Comparison of ENCODE assay signal across 9 mouse cellular contexts in genomic region chr15:36705990-36706389, GRCm38 (mm10).
DNase-seq lines count a peak whose midpoint lies in the region; ATAC-seq and TF ChIP-seq lines count a peak whose summit lies in the region.
"Had no signal": no experiment of that assay in that cellular context is flagged by ENCODE, and none has a peak within 500 bp of the region (broad histone marks: within the 10 kb centered on the region; RNA-seq: fewer than 3 reads in every experiment).

No protein-coding gene starts in this region.

- TF ChIP-seq EP300 in liver, postnatal 0 days (IDR thresholded peaks at IDR 0.05; ENCODE audit: low read depth): no peak

- H3K4me1 ChIP-seq in heart, embryonic 10.5 days: peaks cover 6% of the 10 kb centered on the region; the same call in 1 of the 2 replicates
- H3K4me1 ChIP-seq in heart, embryonic 11.5 days (ENCODE audit: control insufficient read depth, insufficient read depth, low read length): no peaks in the 10 kb centered on the region
- no peaks in the 10 kb centered on the region for H3K4me1 ChIP-seq in embryonic facial prominence, embryonic 11.5 days (ENCODE audit: control insufficient read depth, insufficient read depth, low read length)
- H3K4me1 ChIP-seq in liver, postnatal 0 days (ENCODE audit: insufficient read depth): peaks cover 5% of the 10 kb centered on the region; the same call in 1 of the 2 replicates
- H3K4me1 ChIP-seq: embryonic facial prominence, embryonic 13.5 days had no signal

- no peaks in the 10 kb centered on the region for H3K9me3 ChIP-seq in heart, embryonic 10.5 days
- no peaks in the 10 kb centered on the region for H3K9me3 ChIP-seq in heart, embryonic 11.5 days (replicated peaks; ENCODE audit: control insufficient read depth, low read length)
- H3K9me3 ChIP-seq in embryonic facial prominence, embryonic 11.5 days (replicated peaks; ENCODE audit: control insufficient read depth, low read length): no peaks in the 10 kb centered on the region
- no peaks in the 10 kb centered on the region for H3K9me3 ChIP-seq in liver, postnatal 0 days (ENCODE audit: low read length)
- H3K9me3 ChIP-seq: embryonic facial prominence, embryonic 13.5 days had no signal

- H3K27me3 ChIP-seq in heart, embryonic 10.5 days (ENCODE audit: insufficient read depth, poor library complexity, severe bottlenecking): no peaks in the 10 kb centered on the region; the same call in 1 of the 2 replicates
- no peaks in the 10 kb centered on the region for H3K27me3 ChIP-seq in heart, embryonic 11.5 days (ENCODE audit: control insufficient read depth, insufficient read depth, low read length)
- H3K27me3 ChIP-seq in embryonic facial prominence, embryonic 11.5 days (ENCODE audit: control insufficient read depth, insufficient read depth, low read length): no peaks in the 10 kb centered on the region
- no peaks in the 10 kb centered on the region for H3K27me3 ChIP-seq in liver, postnatal 0 days (ENCODE audit: insufficient read depth, low read length)
- H3K27me3 ChIP-seq: embryonic facial prominence, embryonic 13.5 days had no signal

- TF ChIP-seq CTCF in liver, postnatal 0 days (IDR thresholded peaks at IDR 0.05; ENCODE audit: low read depth): peak; percentile 96

- H3K4me3 ChIP-seq in heart, embryonic 10.5 days: no peak overlapping the region
- H3K4me3 ChIP-seq in heart, embryonic 11.5 days (ENCODE audit: low read depth, low read length): no peak overlapping the region
- no peak overlapping the region for H3K4me3 ChIP-seq in embryonic facial prominence, embryonic 11.5 days (ENCODE audit: low read depth, low read length)
- no peak overlapping the region for H3K4me3 ChIP-seq in liver, postnatal 0 days (ENCODE audit: low read depth, low read length)
- H3K4me3 ChIP-seq: embryonic facial prominence, embryonic 13.5 days had no signal

- no peaks in the 10 kb centered on the region for H3K36me3 ChIP-seq in heart, embryonic 10.5 days
- no peaks in the 10 kb centered on the region for H3K36me3 ChIP-seq in heart, embryonic 11.5 days (ENCODE audit: control insufficient read depth, insufficient read depth, low read length)
- no peaks in the 10 kb centered on the region for H3K36me3 ChIP-seq in embryonic facial prominence, embryonic 11.5 days (replicated peaks; ENCODE audit: control insufficient read depth, insufficient read depth, low read depth, low read length)
- H3K36me3 ChIP-seq in liver, postnatal 0 days (replicated peaks; ENCODE audit: insufficient read depth, low read length): no peaks in the 10 kb centered on the region
- H3K36me3 ChIP-seq: embryonic facial prominence, embryonic 13.5 days had no signal

- 39% methylated on average over 4 of the region's 4 CpGs for WGBS in heart, embryonic 10.5 days
- WGBS in heart, embryonic 11.5 days (ENCODE audit: insufficient replicate concordance): 35% methylated on average over 4 of the region's 4 CpGs
- 37% methylated on average over 4 of the region's 4 CpGs for WGBS in embryonic facial prominence, embryonic 11.5 days
- WGBS in liver, postnatal 0 days (ENCODE audit: insufficient replicate concordance): 38% methylated on average over 4 of the region's 4 CpGs

- ATAC-seq in heart, embryonic 11.5 days (replicated peaks; ENCODE audit: insufficient number of reproducible peaks, low FRiP score, low TSS enrichment): no peak
- no peak for ATAC-seq in embryonic facial prominence, embryonic 11.5 days (replicated peaks; ENCODE audit: insufficient number of reproducible peaks, low FRiP score, low TSS enrichment, low read depth)
- ATAC-seq in liver, postnatal 0 days: peak; percentile 81
- peak; percentile 64 for ATAC-seq in neutrophil, adult 5-6 weeks (ENCODE audit: extremely low read depth, insufficient number of reproducible peaks, low FRiP score, poor library complexity, severe bottlenecking)

- DNase-seq in heart, embryonic 10.5 days (ENCODE audit: low spot score): peak; percentile 84
- DNase-seq in MEL-GATA-1-ER (ENCODE audit: extremely low read depth, low read depth): peak; percentile 55
- DNase-seq in embryonic facial prominence, embryonic 11.5 days (ENCODE audit: low spot score): peak; percentile 59
- peak; percentile 60 to 74 for DNase-seq in kidney, adult 8-10 months
- peak; percentile 69 for DNase-seq in liver, postnatal 0 days
- DNase-seq in thymus, postnatal 10 days (ENCODE audit: low spot score in 2 of 2): peak; percentile 54 to 64

- no peak overlapping the region for H3K9ac ChIP-seq in heart, embryonic 11.5 days (ENCODE audit: low read depth, low read length)
- no peak overlapping the region for H3K9ac ChIP-seq in embryonic facial prominence, embryonic 11.5 days (replicated peaks; ENCODE audit: low read length)
- H3K9ac ChIP-seq in liver, postnatal 0 days (replicated peaks): no peak overlapping the region
- H3K9ac ChIP-seq: embryonic facial prominence, embryonic 13.5 days had no signal

- H3K4me2 ChIP-seq in heart, embryonic 11.5 days: no peak overlapping the region
- H3K4me2 ChIP-seq in embryonic facial prominence, embryonic 11.5 days (ENCODE audit: low read depth, low read length): no peak overlapping the region
- H3K4me2 ChIP-seq in liver, postnatal 0 days (ENCODE audit: low read depth, low read length): no peak overlapping the region
- H3K4me2 ChIP-seq: embryonic facial prominence, embryonic 13.5 days had no signal

- no peak overlapping the region for H3K27ac ChIP-seq in heart, embryonic 10.5 days
- H3K27ac ChIP-seq in heart, embryonic 11.5 days (ENCODE audit: low read depth, low read length): no peak overlapping the region
- H3K27ac ChIP-seq in embryonic facial prominence, embryonic 11.5 days (replicated peaks; ENCODE audit: low read depth, low read length): no peak overlapping the region
- no peak overlapping the region for H3K27ac ChIP-seq in liver, postnatal 0 days (ENCODE audit: low read depth)
- H3K27ac ChIP-seq: embryonic facial prominence, embryonic 13.5 days had no signal

Comparison
In these comparisons a context has a peak if more than half of its experiments do, and no peak if none do; other contexts are left out.
1. ATAC-seq: peak in liver, postnatal 0 days (single experiment) and neutrophil, adult 5-6 weeks (single experiment); none in heart, embryonic 11.5 days (single experiment) and embryonic facial prominence, embryonic 11.5 days (single experiment).
2. Peak in every context shown above with its lines, with median percentiles within 50 percentile points of each other: DNase-seq.